Mouse (Mus musculus) heart, postnatal 10 days (tissue): ENCODE results near the gene Rph3a. TPM values are rescaled to one million over a fixed set of nuclear protein-coding genes. Genes with fewer than 3 reads are reported as not detected.

ENCODE experiments used
- DNase-seq, 2 experiments: peaks; one replicate each; pipeline ENCODE4 v3.0.0; 2021
- intact Hi-C: fragments of 180-260 bp; cut with DNase I; formaldehyde crosslinking; loops from one replicate; pipeline ENCODE4 v1.15.1; 2025
- total RNA-seq, 2 experiments: library from RNA; stranded (reverse); gene quantifications; 2 replicates each; pipeline ENCODE4 v1.2.3; 2021

Gene Rph3a
- total RNA-seq, result not detected

GRCm38 (mm10) chr5:121009811-121010569 is at the start of gene Rph3a:
Gene Rph3a (minus strand): TSS chr5:121010092.
- intact Hi-C loops, result no loop called here

DNA sequence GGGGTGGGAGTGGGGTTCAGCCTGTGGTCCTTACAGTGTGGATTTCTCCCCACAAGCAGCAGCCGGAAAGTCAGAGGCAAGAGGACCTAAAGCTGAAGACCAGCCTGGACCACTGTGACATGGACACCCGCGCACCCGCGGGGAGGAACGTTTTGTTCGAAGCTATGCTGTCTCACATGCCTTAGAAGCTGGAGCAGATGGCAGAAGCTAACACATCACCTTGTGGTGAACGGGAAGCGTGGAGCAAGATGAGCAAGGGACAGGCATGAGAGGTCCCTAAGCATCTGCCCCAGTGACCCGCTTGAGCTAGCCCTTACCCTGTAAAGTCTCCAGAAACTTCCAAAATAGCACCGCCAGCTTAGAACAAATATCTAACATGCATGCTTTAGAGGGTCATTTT is 48.4 kb upstream of the Rph3a start:
- DNase-seq, result no peak
- intact Hi-C loops, result no loop called here

More at GRCm38 (mm10) chr5:121009811-121010569, at the start of gene Rph3a:
- no peak for DNase-seq

- intact Hi-C loops, result no loop called here
- no peak for DNase-seq
These were observed 44.0 kb upstream of the Rph3a start for GRCm38 (mm10) chr5:121053886-121054285.

DNA sequence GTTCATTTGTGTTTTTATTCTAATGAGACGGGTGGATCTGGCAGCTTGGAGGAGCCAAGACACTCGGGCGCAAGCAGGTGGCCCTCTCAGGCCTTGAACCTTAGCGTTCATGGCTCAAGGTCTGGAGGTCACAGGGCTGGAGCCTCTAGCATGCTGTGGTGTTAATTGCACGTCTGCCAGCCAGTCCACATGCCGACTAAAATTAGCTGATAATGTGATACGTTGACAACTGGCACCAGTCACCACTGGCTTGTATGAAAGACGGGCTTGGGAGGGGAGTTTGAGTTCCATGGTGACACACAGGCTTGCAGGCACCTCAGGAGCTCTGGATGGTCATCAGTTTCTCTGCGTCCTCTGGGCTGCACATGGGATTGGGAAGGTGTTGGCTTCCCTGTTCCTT is 31.9 kb upstream of the Rph3a start:
- intact Hi-C loops, result no loop called here
- DNase-seq, result peak; percentile 36 to 52

GRCm38 (mm10) chr5:121039465-121039864 is 29.6 kb upstream of the Rph3a start:
- intact Hi-C loops, result no loop called here
- DNase-seq, result no peak

DNA sequence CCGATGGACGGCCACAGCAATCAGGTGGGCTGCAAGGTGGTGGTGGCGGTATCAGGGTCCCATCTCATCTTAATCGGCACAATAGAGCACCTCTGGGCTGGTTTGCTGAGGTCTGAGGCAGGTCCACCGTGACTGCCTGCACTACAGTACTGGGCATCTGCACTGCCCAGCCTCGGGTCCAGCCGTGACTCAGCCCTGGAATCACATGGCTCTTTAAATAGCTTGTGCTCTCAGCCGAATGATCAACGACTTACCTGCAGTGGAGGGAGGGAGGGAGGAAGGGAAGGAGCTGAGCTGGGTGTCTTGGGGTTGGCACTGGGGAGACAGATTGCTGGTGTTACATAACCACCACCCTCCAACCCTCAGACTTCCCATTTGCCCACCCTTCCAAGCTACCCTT is 20.3 kb upstream of the Rph3a start:
- intact Hi-C loops, result no loop called here
- DNase-seq, result no peak

- no peak for DNase-seq
- intact Hi-C loops, result no loop called here
These were observed 9.6 kb upstream of the Rph3a start for GRCm38 (mm10) chr5:121019505-121019904.

DNA sequence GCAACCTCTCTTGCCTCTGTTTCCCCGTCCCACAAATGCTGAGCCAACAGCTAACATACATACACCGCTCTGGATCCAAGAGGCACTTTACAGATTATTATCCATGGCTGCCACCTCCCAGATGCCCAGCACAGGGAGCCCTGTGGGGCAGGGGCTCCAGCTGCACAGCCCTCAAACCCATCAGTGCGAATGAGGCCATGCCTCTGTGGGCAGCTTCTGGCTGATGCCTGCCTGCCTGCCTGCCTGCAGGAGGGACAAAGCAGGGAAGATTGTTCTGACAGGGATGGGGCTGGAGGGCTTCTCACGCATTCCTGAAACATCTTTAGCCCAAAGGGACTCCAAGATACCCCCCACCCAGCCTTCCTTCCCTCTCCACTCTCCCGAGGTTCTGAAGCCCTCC is 7.8 kb upstream of the Rph3a start:
- intact Hi-C loops, result no loop called here

GRCm38 (mm10) chr5:121016405-121016804 is 6.5 kb upstream of the Rph3a start:
- no peak for DNase-seq
- intact Hi-C loops, result no loop called here

More for the DNA sequence above, 7.8 kb upstream of the Rph3a start:
- no peak for DNase-seq

GRCm38 (mm10) chr5:121014496-121014895 is 4.6 kb upstream of the Rph3a start:
- intact Hi-C loops, result no loop called here

GRCm38 (mm10) chr5:121011962-121012361 is 2.1 kb upstream of the Rph3a start:
- DNase-seq, result no peak
- intact Hi-C loops, result no loop called here

More at GRCm38 (mm10) chr5:121014496-121014895, 4.6 kb upstream of the Rph3a start:
- DNase-seq, result no peak

- intact Hi-C loops, result no loop called here
- peak; percentile 59 to 80 for DNase-seq
These were observed 486 bp downstream of the Rph3a start for GRCm38 (mm10) chr5:121009406-121009805.

DNA sequence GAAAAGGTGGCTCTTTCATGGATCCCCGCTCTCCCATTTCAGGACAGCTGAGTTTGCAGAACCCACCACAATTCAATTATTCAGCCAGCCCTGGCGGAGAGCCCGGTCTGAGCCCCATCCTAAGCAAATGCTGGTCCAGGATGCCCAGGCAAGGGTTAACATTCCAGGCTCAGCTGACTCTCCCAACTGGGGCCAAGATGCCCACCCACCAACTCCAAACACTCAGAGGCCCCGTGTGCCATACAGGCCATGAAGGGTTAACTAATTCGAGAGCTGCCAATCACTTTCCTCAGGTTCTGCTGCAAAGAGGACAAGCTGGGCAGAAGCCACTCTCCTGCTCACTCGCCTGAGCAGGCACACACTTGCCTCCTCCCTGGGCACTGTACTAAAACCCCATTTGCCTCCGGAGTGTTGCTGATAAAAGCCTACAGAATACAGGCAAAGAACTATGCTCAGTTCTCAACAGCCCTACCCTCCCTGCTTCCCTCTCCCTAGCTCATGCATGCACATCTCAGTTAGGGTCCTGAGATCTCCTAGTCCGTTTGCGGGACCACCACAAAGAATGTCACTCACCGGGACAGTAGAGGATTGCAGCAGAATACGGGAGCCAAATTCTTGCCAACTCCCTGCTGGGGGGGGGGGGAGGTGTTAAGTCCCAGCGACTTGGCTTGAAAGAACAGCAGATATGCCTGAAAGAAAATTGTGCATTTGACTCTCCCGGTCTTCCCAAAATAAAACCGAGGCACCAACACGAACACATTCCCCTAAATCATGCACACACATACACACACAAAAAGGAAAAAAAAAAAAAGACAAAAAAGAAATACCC is 1.3 kb downstream of the Rph3a start:
- no peak for DNase-seq
- intact Hi-C loops, result no loop called here

GRCm38 (mm10) chr5:121007563-121007962 is 2.3 kb downstream of the Rph3a start:
- no peak for DNase-seq
- intact Hi-C loops, result no loop called here

GRCm38 (mm10) chr5:121007130-121007529 is 2.8 kb downstream of the Rph3a start:
- no peak for DNase-seq
- intact Hi-C loops, result no loop called here

DNA sequence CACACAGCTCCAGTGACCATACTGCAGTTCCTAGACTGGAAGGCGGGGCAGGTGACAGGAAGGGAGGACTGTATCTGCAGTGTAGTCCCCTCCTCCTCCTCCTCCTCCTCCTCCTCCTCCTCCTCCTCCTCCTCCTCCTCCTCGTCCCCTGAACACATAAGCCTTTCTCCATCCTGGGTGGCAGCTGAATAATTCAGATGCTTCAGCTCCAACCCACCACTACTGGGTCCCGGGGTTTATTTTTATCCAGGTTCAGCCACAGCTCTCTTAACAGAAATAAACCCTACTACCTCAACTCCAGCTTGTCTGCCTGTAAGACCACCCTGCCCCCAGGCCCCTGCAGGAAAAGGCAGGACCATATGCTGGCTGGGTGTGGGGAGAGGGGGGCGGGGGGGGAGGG is 3.7 kb downstream of the Rph3a start:
- no peak for DNase-seq
- intact Hi-C loops, result no loop called here

DNA sequence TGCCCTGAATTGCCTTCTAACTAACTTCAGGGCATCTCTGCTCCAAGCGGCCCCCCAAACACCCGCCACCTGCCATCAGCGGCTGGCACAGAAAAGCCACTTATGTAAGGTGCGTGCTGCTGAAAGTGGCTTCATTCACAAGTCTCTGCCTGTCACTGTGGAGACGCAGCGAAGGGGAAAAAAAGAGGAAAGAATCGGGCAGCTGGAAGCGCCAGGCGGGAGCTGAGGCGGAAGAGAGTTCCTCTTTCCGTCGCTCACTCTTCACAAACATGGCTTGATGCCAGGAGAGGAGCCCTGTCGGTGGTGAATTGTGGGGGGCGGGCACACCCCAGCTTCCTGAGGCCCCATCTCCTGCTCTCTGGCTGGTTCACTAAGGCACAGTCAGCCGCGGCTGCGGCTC is 6.1 kb downstream of the Rph3a start:
- intact Hi-C loops, result no loop called here
- DNase-seq, result no peak

DNA sequence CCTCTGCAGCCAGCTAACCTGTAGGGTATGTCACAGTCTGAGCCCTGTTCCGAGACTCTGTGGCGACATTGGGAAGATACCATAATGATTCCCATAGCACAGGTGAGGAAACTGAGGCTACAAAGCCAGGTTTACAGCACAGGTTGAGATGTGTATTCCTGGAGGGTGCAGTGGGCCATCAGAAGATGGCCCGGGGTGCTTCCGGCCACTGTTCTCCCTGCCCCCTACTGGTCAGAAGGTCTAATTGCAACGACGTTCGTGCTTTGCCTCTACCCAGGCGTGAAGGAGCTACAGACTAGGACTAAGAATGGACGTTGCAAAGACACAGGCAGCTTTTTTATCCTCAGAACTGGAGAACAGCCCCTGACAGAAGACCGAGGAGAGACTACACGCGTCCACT is 10.3 kb downstream of the Rph3a start:
- DNase-seq, result no peak
- intact Hi-C loops, result no loop called here

GRCm38 (mm10) chr5:120988373-120988772 is 21.5 kb downstream of the Rph3a start:
- intact Hi-C loops, result no loop called here

GRCm38 (mm10) chr5:120983029-120983428 is 26.9 kb downstream of the Rph3a start:
- intact Hi-C loops, result no loop called here
- no peak for DNase-seq

More at GRCm38 (mm10) chr5:120988373-120988772, 21.5 kb downstream of the Rph3a start:
- DNase-seq, result no peak

GRCm38 (mm10) chr5:120981211-120981610 is 28.7 kb downstream of the Rph3a start:
- intact Hi-C loops, result no loop called here

GRCm38 (mm10) chr5:120980116-120980515 is 29.8 kb downstream of the Rph3a start:
- intact Hi-C loops, result no loop called here

More at GRCm38 (mm10) chr5:120981211-120981610, 28.7 kb downstream of the Rph3a start:
- no peak for DNase-seq

More at GRCm38 (mm10) chr5:120980116-120980515, 29.8 kb downstream of the Rph3a start:
- no peak for DNase-seq
